Mouse (Mus musculus) C3H10T1/2 (cell line): ENCODE data around the gene Gm13276. TPM values are rescaled to one million over a fixed set of nuclear protein-coding genes. Genes with fewer than 3 reads are reported as not detected.

Source experiments
- polyA plus RNA-seq, 2 experiments: library from polyadenylated mRNA; unstranded; fragments of >200 nt; fragmentation: generic; extraction: Trizol; gene quantifications; one replicate each; pipeline ENCODE4 v1.2.1; 2012; ENCODE audit warnings: missing spikeins in 2 of 2

Gm13276 gene
- 1 to 10 TPM in 1 of 2 experiments, under 1 TPM in 1; 0.42 to 1.7 TPM for polyA plus RNA-seq

DNA sequence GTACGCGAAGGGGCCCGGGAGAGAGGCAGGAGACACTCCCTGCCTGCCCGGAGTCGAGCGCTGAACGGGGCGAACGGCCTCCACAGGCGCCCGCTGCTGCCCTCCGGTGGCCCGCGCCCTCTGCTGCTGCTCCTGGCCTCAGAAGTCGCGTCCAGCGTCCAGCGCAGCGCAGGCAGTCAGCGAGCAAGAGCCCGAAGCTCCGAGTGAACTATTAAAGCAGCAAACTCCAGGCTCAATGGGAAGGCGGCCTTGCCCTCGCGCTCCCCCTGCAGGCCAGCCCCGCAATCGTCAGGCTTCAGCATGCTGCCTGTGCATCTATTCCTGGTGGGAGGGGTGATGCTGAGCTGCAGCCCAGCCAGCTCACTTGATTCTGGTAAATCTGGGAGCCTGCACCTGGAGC lies at the start of gene Gm13276:
Gm13276 (plus strand) TSS at position 301 of the 400 bp plus-strand sequence.

DNA sequence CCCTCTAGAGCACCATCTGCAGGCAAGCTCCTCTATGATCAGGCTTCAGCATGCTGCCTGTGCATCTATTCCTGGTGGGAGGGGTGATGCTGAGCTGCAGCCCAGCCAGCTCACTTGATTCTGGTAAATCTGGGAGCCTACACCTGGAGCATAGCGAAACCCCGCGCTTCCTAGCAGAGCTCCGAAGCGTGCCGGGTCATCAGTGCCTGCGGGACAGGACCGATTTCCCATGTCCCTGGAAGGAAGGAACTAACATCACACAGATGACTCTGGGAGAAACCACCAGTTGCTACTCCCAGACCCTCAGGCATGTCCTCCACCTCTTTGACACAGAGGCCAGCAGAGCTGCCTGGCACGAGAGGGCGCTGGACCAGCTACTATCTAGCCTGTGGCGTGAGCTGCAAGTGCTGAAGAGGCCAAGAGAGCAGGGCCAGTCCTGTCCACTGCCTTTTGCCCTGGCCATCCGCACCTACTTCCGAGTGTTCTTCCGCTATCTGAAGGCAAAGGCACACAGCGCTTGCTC lies 30.6 kb upstream of the Gm13276 start, which contains the start of gene Gm13271:
Gm13271 (plus strand) TSS at position 51 of the 523 bp plus-strand sequence.

DNA sequence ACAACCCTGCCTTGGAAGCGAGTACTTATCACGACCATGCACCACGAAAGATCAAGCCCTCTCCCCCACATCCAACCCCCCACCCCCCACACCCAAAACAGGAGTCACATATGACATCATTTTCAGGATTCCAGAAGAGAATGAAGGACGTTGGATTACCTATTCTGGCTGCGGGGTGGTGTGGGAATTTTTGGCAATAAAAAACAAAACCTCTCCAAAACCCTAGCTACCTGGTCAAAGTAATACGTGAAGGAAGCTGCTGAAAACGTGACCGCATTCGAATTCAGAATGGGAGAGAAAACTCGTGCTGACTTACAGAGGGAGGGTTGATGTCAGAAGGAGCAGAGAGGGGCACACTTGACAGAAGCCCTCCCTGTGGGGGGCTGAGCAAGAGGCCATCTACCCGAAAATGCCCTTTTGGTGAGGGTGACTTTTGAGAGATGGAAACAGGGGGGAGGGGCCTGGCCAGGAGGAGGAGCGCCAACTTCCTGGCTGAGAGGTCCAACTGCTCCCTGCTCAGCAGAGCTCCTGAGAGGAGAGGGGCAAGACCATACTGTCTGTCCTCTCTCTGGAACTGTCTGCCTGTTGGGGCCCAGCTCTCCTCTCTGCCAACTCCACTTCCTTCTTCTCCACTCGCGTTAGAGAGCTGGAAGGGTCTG lies 25.8 kb upstream of the Gm13276 start, which contains the start of gene Gm13283:
Gm13283 (plus strand) TSS at position 510 of the 659 bp plus-strand sequence.

DNA sequence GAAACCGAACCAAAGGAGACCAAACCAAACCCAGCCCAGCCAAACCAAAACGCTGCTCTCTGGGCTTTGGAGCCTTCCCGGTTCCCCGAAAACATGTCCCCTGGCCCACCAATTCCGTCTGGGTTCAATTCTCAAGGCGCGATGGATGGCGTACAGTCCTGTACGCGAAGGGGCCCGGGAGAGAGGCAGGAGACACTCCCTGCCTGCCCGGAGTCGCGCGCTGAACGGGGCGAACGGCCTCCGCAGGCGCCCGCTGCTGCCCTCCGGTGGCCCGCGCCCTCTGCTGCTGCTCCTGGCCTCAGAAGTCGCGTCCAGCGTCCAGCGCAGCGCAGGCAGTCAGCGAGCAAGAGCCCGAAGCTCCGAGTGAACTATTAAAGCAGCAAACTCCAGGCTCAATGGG lies 12.0 kb upstream of the Gm13276 start, which contains the start of gene Gm13290:
Gm13290 (plus strand) TSS at position 301 of the 400 bp plus-strand sequence.

DNA sequence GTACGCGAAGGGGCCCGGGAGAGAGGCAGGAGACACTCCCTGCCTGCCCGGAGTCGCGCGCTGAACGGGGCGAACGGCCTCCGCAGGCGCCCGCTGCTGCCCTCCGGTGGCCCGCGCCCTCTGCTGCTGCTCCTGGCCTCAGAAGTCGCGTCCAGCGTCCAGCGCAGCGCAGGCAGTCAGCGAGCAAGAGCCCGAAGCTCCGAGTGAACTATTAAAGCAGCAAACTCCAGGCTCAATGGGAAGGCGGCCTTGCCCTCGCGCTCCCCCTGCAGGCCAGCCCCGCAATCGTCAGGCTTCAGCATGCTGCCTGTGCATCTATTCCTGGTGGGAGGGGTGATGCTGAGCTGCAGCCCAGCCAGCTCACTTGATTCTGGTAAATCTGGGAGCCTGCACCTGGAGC lies 8.9 kb upstream of the Gm13276 start, which contains the start of gene Gm13289:
Gm13289 (plus strand) TSS at position 301 of the 400 bp plus-strand sequence.

DNA sequence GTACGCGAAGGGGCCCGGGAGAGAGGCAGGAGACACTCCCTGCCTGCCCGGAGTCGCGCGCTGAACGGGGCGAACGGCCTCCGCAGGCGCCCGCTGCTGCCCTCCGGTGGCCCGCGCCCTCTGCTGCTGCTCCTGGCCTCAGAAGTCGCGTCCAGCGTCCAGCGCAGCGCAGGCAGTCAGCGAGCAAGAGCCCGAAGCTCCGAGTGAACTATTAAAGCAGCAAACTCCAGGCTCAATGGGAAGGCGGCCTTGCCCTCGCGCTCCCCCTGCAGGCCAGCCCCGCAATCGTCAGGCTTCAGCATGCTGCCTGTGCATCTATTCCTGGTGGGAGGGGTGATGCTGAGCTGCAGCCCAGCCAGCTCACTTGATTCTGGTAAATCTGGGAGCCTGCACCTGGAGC lies 6.0 kb upstream of the Gm13276 start, which contains the start of gene Gm13272:
Gm13272 (plus strand) TSS at position 301 of the 400 bp plus-strand sequence.

DNA sequence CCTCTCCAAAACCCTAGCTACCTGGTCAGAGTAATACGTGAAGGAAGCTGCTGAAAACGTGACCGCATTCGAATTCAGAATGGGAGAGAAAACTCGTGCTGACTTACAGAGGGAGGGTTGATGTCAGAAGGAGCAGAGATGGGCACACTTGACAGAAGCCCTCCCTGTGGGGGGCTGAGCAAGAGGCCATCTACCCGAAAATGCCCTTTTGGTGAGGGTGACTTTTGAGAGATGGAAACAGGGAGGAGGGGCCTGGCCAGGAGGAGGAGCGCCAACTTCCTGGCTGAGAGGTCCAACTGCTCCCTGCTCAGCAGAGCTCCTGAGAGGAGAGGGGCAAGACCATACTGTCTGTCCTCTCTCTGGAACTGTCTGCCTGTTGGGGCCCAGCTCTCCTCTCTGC lies 3.7 kb upstream of the Gm13276 start, which contains the start of gene Ifnz:
Ifnz (plus strand) TSS at position 301 of the 400 bp plus-strand sequence.

DNA sequence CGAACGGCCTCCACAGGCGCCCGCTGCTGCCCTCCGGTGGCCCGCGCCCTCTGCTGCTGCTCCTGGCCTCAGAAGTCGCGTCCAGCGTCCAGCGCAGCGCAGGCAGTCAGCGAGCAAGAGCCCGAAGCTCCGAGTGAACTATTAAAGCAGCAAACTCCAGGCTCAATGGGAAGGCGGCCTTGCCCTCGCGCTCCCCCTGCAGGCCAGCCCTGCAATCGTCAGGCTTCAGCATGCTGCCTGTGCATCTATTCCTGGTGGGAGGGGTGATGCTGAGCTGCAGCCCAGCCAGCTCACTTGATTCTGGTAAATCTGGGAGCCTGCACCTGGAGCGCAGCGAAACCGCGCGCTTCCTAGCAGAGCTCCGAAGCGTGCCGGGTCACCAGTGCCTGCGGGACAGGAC lies 2.9 kb downstream of the Gm13276 start, which contains the start of gene Gm13277:
Gm13277 (plus strand) TSS at position 231 of the 400 bp plus-strand sequence.

DNA sequence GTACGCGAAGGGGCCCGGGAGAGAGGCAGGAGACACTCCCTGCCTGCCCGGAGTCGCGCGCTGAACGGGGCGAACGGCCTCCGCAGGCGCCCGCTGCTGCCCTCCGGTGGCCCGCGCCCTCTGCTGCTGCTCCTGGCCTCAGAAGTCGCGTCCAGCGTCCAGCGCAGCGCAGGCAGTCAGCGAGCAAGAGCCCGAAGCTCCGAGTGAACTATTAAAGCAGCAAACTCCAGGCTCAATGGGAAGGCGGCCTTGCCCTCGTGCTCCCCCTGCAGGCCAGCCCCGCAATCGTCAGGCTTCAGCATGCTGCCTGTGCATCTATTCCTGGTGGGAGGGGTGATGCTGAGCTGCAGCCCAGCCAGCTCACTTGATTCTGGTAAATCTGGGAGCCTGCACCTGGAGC lies 5.7 kb downstream of the Gm13276 start, which contains the start of gene Gm13278:
Gm13278 (plus strand) TSS at position 301 of the 400 bp plus-strand sequence.

DNA sequence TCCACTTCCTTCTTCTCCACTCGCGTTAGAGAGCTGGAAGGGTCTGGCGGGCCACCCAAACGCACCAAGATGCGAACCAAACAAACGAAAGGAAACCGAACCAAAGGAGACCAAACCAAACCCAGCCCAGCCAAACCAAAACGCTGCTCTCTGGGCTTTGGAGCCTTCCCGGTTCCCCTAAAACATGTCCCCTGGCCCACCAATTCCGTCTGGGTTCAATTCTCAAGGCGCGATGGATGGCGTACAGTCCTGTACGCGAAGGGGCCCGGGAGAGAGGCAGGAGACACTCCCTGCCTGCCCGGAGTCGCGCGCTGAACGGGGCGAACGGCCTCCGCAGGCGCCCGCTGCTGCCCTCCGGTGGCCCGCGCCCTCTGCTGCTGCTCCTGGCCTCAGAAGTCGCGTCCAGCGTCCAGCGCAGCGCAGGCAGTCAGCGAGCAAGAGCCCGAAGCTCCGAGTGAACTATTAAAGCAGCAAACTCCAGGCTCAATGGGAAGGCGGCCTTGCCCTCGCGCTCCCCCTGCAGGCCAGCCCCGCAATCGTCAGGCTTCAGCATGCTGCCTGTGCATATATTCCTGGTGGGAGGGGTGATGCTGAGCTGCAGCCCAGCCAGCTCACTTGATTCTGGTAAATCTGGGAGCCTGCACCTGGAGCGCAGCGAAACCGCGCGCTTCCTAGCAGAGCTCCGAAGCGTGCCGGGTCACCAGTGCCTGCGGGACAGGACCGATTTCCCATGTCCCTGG lies 8.6 kb downstream of the Gm13276 start, which contains the start of gene Gm13275:
Gm13275 (plus strand) TSS at position 552 of the 740 bp plus-strand sequence.

DNA sequence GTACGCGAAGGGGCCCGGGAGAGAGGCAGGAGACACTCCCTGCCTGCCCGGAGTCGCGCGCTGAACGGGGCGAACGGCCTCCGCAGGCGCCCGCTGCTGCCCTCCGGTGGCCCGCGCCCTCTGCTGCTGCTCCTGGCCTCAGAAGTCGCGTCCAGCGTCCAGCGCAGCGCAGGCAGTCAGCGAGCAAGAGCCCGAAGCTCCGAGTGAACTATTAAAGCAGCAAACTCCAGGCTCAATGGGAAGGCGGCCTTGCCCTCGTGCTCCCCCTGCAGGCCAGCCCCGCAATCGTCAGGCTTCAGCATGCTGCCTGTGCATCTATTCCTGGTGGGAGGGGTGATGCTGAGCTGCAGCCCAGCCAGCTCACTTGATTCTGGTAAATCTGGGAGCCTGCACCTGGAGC lies 11.6 kb downstream of the Gm13276 start, which contains the start of gene Gm13279:
Gm13279 (plus strand) TSS at position 301 of the 400 bp plus-strand sequence.

DNA sequence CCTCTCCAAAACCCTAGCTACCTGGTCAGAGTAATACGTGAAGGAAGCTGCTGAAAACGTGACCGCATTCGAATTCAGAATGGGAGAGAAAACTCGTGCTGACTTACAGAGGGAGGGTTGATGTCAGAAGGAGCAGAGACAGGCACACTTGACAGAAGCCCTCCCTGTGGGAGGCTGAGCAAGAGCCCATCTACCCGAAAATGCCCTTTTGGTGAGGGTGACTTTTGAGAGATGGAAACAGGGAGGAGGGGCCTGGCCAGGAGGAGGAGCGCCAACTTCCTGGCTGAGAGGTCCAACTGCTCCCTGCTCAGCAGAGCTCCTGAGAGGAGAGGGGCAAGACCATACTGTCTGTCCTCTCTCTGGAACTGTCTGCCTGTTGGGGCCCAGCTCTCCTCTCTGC lies 13.9 kb downstream of the Gm13276 start, which contains the start of gene Gm13285:
Gm13285 (plus strand) TSS at position 301 of the 400 bp plus-strand sequence.

DNA sequence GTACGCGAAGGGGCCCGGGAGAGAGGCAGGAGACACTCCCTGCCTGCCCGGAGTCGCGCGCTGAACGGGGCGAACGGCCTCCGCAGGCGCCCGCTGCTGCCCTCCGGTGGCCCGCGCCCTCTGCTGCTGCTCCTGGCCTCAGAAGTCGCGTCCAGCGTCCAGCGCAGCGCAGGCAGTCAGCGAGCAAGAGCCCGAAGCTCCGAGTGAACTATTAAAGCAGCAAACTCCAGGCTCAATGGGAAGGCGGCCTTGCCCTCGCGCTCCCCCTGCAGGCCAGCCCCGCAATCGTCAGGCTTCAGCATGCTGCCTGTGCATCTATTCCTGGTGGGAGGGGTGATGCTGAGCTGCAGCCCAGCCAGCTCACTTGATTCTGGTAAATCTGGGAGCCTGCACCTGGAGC lies 17.4 kb downstream of the Gm13276 start, which contains the start of gene Gm13287:
Gm13287 (plus strand) TSS at position 301 of the 400 bp plus-strand sequence.

DNA sequence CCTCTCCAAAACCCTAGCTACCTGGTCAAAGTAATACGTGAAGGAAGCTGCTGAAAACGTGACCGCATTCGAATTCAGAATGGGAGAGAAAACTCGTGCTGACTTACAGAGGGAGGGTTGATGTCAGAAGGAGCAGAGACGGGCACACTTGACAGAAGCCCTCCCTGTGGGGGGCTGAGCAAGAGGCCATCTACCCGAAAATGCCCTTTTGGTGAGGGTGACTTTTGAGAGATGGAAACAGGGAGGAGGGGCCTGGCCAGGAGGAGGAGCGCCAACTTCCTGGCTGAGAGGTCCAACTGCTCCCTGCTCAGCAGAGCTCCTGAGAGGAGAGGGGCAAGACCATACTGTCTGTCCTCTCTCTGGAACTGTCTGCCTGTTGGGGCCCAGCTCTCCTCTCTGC lies 19.7 kb downstream of the Gm13276 start, which contains the start of gene Gm13288:
Gm13288 (plus strand) TSS at position 301 of the 400 bp plus-strand sequence.

DNA sequence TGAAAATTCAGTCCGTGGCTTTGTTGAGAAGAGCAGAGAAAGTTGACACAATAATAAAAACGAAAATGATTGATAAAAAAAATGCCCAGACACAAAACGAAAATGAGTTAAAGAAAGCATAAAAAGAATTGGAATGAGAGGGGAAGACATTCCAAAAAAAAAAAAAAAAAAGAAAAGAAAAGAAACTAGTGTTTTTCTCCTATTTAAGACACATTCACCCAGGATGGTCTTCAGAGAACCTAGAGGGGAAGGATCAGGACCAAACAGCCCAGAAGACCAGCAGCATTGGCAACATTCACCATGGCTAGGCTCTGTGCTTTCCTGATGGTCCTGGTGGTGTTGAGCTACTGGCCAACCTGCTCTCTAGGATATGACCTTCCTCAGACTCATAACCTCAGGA lies 30.4 kb downstream of the Gm13276 start, which contains the start of gene Ifna7:
Ifna7 (plus strand) TSS at position 301 of the 400 bp plus-strand sequence.

DNA sequence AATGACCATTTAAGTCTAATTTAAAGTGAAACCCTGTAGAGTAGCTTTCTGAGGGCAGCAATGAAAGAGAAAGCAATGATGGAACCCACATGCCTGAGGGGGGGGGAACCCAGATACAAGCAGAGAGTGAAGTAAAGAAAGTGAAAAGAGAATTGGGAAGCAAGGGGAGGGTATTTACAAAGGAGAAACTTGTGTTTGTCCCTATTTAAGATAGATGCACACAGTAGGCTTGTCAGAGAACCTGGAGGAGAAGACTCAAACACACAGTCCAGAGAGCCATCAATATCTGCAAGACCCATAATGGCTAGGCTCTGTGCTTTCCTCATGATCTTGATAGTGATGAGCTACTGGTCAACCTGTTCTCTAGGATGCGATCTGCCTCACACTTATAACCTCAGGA lies 34.1 kb downstream of the Gm13276 start, which contains the start of gene Ifna11:
Ifna11 (plus strand) TSS at position 301 of the 400 bp plus-strand sequence.

DNA sequence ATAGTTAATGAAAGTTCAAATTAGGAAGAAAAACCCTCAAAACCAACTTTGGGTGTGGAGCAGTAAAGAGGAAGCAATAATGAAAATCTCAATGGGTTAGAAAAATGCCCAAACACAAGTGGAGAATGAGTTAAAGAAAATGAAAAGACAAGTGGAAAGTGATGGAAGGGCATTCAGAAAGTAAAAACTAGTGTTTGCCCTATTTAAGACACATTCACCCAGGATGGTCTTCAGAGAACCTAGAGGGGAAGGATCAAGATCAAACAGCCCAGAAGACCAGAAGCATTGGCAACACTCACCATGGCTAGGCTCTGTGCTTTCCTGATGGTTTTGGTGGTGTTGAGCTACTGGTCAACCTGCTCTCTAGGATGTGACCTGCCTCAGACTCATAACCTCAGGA lies 41.6 kb downstream of the Gm13276 start, which contains the start of gene Ifna6:
Ifna6 (plus strand) TSS at position 301 of the 400 bp plus-strand sequence.

DNA sequence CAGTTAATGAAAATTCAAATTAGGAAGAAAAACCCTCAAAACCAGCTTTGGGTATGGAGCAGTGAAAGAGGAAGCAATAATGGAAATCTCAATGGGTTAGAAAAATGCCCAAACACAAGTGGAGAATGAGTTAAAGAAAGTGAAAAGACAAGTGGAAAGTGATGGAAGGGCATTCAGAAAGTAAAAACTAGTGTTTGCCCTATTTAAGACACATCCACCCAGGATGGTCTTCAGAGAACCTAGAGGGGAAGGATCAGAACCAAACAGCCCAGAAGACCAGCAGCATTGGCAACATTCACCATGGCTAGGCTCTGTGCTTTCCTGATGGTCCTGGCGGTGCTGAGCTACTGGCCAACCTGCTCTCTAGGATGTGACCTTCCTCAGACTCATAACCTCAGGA lies 49.7 kb downstream of the Gm13276 start, which contains the start of gene Ifna5:
Ifna5 (plus strand) TSS at position 301 of the 400 bp plus-strand sequence.

